Mouse (Mus musculus) activated CD4-positive, CD25-positive, alpha-beta regulatory T cell (primary cell): ENCODE measurements around the gene Birc2. TPM values are rescaled to one million over a fixed set of nuclear protein-coding genes. Genes with fewer than 3 reads are reported as not detected.

Source experiments
- polyA plus RNA-seq, 2 experiments: library from polyadenylated mRNA; unstranded; fragments of 100-300 nt; shearing (Covaris generic); gene quantifications; one replicate each; pipeline ENCODE4 v1.2.1; 2017

The Birc2 gene
- polyA plus RNA-seq: 10 to 100 TPM; 87.9 to 88.3 TPM

DNA sequence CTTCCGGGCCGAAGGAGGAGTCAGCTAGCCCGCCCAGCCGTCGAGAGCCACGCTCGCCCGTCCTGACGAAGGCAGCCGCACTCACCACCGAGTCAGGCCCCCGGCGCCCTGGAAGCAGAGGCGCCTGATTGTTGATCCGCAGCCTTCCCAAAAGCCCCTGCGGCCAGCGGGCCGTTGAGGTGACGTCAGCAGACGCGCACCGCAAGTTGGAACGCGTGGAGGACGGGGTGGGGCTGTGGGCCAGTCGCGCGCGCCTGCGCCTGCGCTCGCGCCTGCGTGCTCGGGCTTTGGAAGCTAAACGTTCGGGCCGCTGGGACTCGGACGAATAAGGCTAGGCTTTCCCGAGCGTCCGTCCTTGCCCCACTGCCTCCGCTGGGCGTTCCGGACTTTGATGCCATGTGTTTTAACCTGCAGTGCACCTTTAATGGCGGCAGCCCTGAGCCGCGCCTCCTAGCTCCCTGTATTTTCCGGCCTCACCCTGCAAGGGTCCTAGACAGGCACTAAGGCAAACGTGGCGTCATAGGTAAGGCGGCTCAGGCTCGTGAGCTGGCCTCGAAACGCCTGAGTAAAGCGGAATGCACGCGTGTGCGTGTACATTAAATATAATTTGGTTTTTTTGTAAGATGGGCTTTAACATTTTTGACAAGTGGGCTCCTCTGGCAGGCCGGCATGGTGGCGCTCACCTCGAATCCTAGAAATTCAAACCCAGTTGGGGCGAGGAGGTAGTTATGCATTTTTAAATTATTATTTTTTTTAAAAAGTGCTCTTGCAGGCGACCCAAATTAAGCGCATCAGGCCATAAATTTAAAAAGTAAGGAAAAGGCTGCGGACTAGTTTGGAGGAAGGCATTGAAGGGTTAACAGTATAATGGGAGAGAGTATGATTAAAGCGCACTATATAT lies at the start of gene Birc2:
Gene Birc2, minus strand, starts transcription at position 160 of the 901 bp plus-strand sequence.

GRCm38 (mm10) chr9:7872775-7873439 lies 36.0 kb upstream of the Birc2 start, which contains the start of gene Birc3:
Gene Birc3 (minus strand): TSS chr9:7873186.

Other genes starting within 250 kb of the Birc2 start
- gene Mmp20, start 208.8 kb downstream of the Birc2 start, polyA plus RNA-seq: under 1 TPM in 1 of 2 experiments, not detected in 1; 0.05 TPM
- gene Mmp7, start 145.0 kb downstream of the Birc2 start, polyA plus RNA-seq: not detected
- 100 to 1,000 TPM; 215 to 311 TPM for gene Tmem123, start 73.0 kb downstream of the Birc2 start, polyA plus RNA-seq
- gene Birc3, start 36.1 kb upstream of the Birc2 start, polyA plus RNA-seq: 100 to 1,000 TPM; 122 to 161 TPM
- gene Yap1, start 167.5 kb upstream of the Birc2 start, polyA plus RNA-seq: under 1 TPM in 1 of 2 experiments, not detected in 1; 0.29 TPM
- under 1 TPM; 0.47 TPM for gene Cfap300, start 205.8 kb upstream of the Birc2 start, polyA plus RNA-seq